Mouse (Mus musculus): ENCODE measurements around the gene Ube2e1.

DNA sequence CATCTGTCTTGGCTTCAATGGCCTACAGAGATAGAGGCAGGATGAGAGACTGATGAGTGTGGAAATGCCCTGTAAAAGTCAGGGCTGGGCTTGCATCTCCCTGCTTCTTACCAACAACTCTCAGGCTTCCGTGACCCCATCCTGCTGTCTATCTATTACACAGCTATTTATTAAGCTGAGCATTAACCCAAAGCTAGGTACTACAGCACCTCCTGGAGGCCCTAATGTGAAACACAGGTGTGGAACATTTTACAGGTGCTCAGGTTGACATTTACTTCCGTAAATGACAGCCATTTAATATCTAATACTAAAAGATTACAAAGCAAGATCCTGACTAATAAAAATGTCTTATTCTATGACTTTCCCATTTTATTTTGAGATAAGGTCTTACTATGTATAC, 31.0 kb downstream of the Ube2e1 start:
- TF ChIP-seq ZNF384 (IDR thresholded peaks at IDR 0.05; ENCODE audit: low read depth, low read length): no peak
- TF ChIP-seq ZC3H11A (IDR thresholded peaks at IDR 0.05; ENCODE audit: borderline replicate concordance, low read depth, low read length): no peak
